Mouse (Mus musculus) thymus, postnatal 4 days (tissue): Measurements from ENCODE around the gene Tgfbr3l.
"Not testable (repeated sequence)": the region's sequence is repeated elsewhere in the genome, so short reads cannot be mapped to it uniquely, and the experiment has no call there.

ENCODE experiments used
- DNase-seq: peaks from one replicate; pipeline ENCODE4 v3.0.0; 2021

The Tgfbr3l gene

DNA sequence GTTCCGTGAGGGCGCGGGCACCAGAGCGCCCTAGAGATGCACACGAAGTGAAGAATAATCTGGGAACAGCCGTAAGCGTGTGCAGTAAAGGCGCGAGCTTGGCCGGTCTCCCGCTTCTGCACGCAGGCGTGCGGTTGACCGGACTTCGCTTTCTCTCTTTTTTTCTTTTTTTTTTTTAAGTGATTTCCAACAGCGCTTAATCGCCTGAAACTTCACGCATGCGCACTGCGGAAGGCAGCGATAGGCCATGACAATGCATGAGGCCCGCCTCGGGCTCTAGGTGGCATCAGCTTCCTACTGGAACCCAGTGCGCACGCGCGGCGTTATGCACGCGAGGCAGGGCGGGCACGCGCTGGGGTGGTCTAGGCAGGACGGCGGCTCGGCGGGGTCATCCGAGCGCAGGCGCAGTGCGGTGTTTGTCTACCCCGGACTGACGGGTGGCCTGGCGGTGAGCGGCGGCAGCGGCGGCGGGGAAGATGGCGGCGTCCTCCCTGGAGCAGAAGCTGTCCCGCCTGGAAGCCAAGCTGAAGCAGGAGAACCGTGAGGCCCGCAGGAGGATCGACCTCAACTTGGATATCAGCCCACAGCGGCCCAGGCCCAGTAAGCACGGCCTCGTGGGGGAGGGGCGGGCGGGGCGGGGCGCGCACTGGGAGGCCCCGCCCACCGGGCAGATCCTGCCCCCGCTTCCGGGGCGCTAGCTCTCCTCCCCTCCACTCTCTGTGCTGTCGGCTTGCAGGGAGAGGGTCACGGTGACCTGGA is 9.4 kb upstream of the Tgfbr3l start, which contains the start of the genes Map2k7 and Gm49320:
Map2k7 (plus strand) TSS at position 307 of the 759 bp plus-strand sequence.
Gm49320 (plus strand) TSS at position 432 of the 759 bp plus-strand sequence.
- DNase-seq, result peak; percentile 100

DNA sequence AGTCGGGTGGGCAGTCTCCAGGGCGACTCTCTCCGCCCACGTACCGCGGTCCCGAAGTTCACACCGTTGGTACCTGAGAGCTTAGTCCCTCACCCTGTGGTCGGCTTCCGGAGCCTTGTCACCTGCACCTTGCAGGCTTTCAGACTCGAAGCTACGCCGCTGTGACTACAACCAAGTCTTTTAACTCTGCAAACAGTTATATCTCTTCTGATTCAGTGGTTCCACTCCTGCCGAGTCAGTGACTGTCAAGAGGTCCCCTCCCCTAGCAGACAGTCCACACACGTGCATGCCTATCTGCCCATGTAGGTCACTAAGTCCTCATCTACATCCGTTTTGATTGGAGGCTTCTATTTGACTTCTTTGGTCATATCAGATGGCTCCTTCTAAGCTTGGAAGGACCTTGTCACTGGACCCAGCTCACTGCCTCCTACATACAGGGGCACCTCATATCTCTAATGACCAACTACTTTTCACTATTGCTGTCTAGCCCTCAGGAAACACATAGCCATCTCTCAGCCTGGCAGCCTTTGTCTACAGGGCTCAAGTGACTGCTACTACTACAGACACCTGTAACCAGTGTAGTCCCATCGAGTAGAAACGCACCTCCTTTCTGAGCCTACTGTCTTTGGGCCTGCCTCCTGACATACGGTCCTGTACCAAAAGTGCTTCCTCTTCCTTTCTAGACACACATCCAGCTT is 8.7 kb upstream of the Tgfbr3l start:
- DNase-seq, result no peak

DNA sequence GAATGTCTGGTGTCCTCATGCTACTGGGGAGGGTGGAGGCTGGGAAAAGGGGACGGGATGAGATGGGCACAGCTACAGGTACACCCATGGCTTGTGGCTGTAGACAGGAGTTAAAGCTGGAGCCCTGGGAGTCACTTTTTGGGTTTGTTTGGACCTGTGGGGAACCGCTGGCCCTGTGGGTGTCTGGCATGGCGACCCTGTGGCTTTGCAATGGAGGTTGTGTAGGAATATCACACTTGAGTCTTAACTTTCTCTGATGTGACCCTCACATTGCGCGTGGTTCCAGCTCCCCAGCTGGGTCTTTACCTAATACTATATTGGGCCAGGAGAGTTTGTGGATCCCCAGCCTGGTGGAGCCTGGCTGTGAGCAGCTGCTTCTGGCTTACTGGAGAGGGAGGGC is 3.0 kb upstream of the Tgfbr3l start:
- DNase-seq, result no peak

DNA sequence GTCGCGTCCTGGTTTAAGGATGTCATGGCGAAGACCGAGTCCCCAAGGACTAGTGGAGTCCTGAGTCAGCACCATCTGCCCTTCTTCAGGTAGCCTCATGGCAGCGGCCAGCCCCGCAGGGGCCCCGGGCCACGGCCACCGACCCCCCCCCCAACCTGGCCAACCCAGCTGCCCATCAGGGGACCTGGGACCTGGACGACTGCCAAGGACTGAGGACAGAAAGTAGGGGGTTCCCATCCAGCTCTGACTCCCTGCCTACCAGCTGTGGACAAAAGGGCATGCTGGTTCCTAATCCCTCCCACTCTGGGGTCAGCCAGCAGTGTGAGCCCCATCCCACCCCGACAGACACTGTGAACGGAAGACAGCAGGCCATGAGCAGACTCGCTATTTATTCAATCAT is 2.3 kb upstream of the Tgfbr3l start:
- DNase-seq, result no peak

DNA sequence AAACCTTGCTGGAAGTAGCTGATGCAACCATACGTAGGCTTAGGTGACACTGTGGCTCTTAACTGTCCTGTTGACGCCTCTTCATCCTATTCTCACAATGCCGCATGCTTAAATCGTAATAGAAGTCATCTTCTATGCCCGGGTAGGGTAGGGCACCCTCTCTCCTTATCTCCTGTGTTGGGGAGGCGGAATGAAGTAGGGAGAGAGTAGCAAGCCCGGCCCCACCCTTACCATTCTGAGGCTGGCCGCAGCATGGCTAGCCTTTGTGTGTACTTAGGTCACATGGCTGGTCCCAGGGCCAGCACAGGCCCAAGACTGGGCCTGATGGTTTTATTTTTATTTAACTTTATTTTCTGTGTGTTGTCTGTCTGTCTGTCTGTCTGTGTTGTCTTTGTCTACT is 773 bp upstream of the Tgfbr3l start:
- no peak for DNase-seq

DNA sequence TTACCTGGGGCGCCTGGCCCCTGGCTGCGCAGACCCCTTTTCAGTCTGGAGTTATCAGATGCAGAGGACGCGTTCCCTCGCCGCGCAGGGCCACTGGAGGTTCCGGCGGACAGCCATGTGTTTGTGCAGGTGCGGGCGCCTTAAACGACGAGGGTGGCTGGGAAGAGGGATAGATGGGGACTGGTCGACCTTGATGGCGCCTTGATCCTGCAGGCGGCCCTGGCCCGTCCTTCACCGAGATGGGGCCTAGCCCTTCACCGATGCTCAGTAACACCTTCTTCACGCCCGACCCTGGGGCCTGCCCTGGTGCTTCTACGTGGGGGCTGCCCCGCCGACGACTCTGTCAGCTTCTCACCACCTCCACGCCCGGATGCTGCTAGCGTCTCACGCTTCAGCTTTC is 1.2 kb downstream of the Tgfbr3l start:
- no peak for DNase-seq

DNA sequence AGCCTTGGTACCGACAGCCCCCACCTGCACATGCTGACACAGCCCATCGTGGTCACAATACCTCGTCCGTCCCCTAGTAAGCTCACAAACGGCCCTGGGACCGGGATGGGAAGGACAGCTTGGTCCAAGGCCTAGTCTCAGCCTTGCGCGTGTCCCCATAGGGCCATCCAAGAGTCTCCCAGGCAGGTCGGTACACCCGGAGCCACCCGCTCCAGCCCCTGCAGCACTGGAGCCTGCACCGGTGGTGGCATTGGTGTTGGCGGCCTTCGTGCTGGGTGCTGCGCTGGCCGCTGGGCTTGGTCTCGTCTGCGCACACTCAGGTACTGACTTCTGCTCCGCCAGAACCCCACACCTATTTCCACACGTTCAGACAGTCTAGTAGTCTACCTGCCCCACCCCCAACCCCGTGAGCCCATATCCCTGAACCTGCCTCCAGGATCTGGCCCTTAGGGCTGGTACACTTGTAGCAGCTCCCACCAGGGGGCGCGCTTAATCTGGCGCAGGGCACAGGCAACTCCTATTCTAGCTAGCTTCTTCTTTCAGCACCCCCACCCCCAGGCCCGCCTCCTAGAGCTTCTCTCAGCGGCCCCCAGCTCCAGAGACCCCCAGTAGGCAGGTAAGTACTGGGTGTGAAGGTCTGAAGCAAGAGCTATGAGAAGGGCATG is 2.4 kb downstream of the Tgfbr3l start:
- peak; percentile 95 for DNase-seq

DNA sequence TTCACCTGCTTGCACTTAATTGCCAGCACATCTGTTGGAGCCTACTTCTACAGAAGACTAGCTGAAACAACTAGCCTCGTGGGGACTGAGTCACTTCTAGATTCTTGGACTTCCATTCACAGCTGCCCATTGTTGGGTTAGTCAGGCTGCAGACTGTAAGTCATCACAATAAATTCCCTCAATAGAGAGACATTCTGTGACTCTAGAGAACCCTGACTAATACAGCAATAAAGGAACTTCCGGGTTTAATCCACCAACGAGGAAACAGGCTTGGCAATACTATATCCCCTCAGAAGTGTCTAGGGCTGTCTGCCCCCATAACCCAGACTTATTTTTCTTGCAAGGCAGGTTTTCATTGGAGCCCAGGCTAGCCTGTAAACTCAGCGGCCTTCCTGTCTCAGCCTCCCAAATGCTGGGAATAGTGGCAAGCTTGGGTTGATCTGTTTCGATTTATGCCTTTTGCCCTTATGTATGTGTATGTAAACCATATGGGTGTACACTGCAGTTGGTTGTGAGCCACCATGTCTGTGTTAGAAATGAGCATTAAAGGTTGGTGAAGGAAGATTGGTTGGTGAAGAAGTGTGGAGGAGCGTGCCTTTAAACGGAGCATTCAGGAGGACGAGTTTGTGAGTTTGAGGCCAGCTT is 4.2 kb downstream of the Tgfbr3l start:
- DNase-seq, result no peak

DNA sequence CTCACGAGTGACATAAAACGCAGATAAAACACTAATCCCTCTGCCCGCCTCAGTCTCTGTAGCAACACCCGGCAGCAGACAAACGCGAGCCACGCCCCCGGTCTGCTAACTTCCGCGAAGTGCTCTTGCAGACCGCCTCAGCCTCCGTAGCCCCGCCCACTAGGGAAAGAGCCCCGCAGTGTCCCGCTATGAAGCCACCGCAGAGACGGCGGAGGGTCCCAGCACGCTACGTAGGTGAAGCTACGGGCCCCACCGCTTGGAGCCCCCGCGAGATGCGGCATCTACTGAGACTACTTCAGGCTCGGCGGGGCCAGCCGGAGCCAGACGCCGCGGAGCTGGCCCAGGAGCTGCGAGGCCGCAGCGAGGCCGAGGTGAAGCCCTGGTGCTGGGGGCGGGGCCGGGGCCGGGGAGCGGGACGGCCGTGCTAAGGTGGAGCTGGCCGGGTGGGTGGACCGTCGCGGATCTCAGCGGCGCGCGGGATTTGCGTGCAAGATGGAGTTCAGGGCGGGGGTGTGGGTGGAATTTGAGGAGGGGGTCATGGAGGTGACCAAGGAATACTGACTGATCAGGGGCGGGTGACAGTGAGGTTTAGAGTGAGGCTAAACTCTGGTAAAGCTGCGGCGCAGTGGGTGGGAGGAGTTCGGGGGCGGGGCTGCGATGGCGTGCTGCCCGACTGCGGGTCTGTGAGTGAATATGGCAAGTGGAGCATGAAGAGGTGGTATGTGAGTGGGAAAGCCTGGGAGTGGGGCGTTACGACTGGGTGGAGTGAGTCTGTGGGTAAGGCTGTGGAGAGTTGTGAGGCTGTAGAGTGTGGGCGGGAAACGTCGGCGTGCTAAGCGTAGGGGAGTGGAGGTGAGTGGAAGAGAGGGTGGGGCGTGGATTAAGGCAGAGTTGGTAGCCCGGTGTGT is 5.2 kb downstream of the Tgfbr3l start, which contains the start of gene Snapc2:
Snapc2 (plus strand) TSS at position 147 of the 908 bp plus-strand sequence.
- peak; percentile 99 for DNase-seq

DNA sequence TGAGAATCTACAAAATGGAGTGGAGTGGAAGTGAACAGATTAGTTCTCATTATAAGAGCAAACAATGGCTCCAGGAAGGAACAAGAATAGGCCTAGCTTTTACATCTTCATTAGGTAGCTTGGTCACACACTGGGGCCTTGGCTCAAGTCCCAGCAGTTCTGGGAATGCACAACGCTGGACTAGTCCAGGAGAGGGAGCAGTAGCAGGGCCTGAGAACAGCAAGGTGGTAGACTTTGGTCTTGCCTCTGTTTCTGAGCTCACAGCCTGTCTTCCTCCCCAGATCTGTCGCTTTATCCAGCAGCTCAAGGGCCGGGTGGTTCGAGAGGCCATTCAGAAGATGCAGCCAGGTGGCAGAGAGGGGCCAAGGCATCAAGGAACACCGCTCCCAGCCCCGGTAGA is 6.0 kb downstream of the Tgfbr3l start:
- DNase-seq, result no peak

DNA sequence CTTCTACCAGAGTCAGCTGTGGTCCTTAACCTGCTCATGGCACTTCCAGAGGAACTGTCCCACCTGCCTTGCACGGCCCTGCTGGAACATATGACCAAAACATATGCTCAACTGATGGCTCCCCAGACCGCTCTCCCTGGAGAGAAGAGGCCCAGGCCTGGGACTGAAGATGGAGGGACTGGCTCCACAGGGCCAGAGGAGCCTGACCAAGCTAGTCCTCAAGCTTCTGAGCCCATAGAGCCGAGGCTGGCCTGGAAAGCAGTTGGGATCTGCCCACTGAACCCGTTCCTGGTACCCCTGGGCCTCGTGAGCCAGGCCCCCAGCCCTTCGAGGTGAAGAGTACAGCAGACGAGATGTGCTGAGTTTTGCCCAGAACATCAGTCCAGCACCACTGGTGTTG is 7.5 kb downstream of the Tgfbr3l start:
- DNase-seq, result not testable (repeated sequence)

DNA sequence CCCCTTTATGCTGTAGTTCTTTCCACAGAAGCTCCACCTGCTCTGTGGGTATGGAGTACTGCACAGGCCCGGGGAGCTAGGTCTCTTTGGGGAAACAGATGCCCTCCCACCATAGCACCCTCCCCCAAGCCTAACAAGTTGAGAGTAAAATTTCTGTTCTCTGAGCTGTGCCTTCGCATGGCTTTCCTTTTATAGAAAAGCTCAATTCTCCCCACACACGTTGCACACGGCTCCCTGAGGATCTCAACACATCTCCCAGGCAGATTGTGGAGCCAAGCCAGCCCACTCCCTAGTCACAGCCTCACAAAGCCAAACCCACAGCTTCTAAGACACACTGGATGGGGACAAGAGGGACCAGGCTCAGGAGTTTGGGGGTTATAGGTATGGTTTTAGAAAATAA is 8.9 kb downstream of the Tgfbr3l start:
- DNase-seq, result no peak

DNA sequence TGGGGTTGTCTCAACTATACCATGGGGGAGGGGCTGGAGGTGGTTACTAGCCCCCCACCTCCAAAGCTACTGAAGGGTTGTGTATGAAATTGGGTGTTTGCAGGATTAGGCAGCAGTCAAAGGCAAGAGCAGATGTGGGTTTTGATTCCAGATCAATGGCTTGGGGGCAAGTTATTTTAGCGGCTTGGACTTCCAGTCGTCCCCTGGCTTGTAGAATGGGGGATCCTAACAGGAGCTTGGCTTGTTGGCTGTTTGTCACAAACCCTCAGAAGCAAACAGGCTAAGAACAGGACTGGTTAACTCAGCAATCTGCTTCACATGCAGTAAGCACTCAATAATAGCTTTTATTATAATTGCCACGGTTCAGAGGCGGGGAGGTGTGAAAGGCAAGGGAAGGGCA is 9.3 kb downstream of the Tgfbr3l start:
- DNase-seq, result no peak

DNA sequence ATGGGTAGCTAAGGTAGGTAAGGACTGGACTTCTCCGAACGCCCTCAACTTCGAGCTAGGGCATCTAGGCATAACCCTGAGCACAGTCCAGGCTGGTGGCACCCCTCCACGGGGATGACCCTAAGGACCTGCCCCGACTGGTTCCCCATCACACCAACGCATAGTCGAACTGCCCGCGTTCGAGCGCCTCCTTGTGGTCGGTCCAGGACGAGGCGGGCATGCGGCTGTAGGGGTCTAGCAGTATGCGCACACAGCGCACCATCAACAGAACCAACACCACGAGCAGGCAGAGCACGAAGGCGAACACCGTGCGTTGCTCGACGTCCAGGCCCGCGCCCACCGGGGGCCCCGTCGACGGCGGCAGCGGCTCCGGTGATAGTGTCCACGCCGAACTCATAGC is 10.2 kb downstream of the Tgfbr3l start:
- DNase-seq, result peak; percentile 93

DNA sequence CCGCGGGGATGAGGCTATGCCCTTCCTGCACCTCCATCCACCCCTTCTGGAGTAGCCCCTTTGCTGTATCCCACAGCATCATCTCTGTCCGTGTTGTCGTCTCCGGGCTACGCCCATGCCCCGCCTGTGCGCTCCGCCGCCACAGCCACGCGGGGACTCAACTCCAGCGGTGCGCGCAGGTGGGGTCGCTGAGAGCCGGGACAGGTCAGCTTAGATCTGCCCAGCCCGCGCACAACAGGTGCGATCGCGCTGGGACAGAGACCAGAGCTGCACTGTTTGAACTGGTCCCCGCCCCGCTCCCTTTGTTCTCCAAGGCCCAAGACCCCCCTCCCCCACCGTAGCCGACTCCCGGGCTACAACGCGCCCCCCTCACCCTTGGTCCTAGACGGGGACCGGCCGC is 10.7 kb downstream of the Tgfbr3l start:
- no peak for DNase-seq

DNA sequence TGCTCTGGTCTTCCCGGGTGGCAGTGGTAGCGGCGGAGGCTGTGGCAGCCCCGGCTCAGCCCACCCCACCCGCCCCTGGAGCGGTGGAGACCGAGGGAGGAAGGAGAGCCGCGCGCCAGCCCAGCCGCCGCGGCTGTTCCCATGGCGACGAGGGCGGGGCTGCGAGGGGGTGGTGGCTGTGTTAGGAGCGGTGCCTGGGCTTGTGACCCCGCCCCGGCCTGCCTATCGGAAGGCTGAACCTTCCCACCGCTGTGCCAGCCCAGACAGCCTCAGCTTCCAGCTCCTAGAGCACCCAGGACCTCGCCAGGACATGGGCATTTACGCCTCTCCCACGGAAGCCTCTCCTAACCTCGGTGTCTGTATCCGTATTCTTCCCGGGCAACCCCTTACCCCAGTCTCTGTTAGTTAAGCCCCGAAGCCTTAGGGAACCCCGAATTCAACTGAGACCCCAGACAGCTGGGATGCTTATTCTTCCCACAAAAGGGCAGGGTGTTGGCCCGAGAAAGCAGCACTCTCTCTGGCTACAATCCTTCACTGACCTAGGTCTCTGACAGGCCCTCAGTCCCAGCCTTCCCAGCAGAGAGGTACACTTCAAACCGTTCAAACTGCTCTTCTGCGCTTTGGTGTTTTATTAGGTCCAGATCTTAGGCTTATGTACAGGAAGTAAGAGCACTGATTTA is 11.3 kb downstream of the Tgfbr3l start, which contains the start of gene Ctxn1:
Ctxn1 (minus strand) TSS at position 150 of the 680 bp plus-strand sequence.
- peak; percentile 99 for DNase-seq

DNA sequence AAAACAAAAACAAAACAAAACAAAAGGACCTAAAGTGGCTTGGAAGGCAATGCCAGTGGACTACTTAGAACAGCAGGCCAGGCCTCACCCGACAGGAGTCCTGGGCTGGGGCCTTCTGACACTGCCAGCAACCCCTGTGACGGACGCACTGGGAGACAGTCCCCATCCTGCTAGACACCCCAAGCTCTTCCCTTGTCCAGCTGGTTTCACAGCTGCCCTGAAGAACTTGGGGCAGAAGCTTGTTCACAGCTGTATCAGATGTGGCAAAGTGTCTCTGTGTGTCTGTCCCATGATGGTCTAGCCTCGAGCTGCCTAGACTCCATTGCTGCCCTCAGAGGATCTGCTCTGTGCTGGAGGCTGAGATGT is 11.8 kb downstream of the Tgfbr3l start:
- DNase-seq, result no peak

DNA sequence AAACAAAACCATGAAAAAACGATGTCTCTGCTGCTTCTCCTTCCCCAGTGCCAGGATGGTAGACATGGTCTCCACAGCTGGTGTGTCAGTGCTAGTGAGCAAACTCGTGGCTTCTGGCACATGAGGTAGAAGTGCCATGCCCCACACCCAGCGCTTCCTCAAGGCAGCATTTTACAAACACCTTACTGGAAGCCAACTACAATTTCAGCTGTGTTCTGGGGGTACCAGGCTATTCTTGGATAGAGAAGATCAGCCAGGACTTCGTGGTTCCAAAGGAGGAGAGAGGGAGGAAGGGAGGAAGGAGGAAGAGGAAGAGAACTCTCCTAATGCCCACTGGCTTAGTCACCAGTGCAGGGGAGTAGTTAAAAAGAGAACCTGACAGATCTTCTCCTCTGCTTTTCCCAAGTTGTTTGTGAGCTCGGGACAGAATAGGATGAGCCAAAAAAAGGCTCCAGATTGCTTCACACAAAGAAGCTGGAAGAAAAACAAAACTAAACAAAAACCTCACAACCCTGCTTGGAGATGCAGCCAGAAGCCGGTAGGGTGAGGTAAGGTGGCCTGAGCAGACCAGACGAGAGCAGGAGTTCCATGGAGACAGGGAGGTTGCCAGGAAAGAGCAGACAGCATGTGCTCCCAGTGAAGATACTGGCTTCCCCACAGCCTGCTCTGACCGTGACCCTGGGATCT is 15.2 kb downstream of the Tgfbr3l start:
- no peak for DNase-seq

DNA sequence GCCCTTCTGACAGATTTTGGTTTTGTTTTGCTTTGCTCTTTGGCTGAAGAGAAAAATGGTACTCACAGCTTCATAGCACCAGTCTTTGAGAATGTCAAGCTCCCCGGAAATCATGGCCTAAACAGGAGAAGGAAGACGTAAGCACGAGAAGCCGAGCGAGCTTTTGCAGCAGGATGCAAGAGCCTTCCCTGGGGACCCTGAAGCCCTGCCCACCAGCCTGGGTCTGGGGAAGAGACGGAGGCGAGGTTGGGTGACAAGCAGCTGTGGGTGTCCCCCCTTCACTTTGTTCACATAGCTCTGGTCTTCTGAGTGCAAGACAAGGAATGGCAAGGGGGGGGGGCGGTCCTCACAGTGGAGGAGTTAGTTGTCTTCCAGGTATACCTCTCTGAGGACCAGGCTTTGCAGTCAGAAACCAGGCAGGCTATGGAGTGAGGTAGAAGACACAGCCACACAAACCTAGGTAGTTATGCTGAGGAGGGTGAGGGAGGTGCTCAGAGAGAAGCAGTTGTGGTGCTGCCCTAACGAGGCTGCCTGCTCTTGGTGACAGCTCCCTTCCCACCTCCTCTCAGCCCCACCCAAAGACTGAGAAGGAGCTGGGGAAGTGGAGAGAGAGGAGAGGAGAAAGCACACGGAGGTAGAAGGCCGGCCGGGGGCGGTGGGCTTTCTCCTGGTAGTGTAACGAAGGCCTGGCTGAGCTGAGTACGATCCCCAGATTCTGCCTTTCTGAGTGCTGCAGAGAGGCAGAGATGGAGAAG is 17.3 kb downstream of the Tgfbr3l start:
- DNase-seq, result no peak

DNA sequence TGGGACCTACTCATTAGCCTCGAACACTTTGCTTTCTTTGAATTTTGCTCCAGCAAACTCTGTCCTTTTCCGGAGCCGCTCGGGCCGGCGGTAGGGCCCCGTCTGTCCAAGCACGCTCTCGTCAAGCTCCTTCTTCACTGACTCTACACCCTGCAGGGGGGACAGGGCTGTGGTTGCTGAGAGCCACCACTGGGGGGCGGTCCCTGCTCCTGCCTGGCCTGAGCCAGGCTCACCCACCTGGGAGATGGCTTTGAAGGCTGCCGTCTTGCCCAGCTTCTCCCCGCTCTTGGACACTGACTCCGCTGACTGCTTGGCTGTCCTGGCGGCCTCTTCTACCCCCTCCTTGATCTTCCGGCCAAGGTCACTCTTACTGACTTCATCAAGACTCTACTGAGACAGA is 19.6 kb downstream of the Tgfbr3l start:
- peak; percentile 58 for DNase-seq
